Mouse (Mus musculus): ENCODE results near the gene Samhd1. TPM values are rescaled to one million over a fixed set of nuclear protein-coding genes. Genes with fewer than 3 reads are reported as not detected.

The Samhd1 gene
- polyA plus RNA-seq, 1 experiment from 2014 or later = 12.0 TPM

- Histone ChIP-seq H3K9ac (peak overlapping the region; percentile 76), H3K9me3 (peaks cover 2% of the 10 kb centered on the region; the same call in 1 of the 2 replicates), H3K4me3 (peak overlapping the region; percentile 75), H3K27me3 (no peaks in the 10 kb centered on the region), H3K27ac (replicated peaks) (no peak overlapping the region; the same call in 1 of the 2 replicates), H3K4me2 (peak overlapping the region; percentile 97), H3K36me3 (no peaks in the 10 kb centered on the region), H3K4me1 (replicated peaks) (peaks cover 17% of the 10 kb centered on the region)
- WGBS = under 1% methylated on average over 25 of the region's 25 CpGs
- peak; percentile 68 for ATAC-seq (ENCODE audit: low read depth)
Observed at GRCm38 (mm10) chr2:157134479-157134931, 560 bp downstream of the Samhd1 start.

GRCm38 (mm10) chr2:157133769-157134478 is 1.1 kb downstream of the Samhd1 start:
- H3K4me3 ChIP-seq = peak overlapping the region; percentile 75
- H3K9ac ChIP-seq = peak overlapping the region; percentile 76
- peaks cover 17% of the 10 kb centered on the region for H3K4me1 ChIP-seq (replicated peaks)
- no peaks in the 10 kb centered on the region for H3K36me3 ChIP-seq
- H3K27ac ChIP-seq (replicated peaks) = no peak overlapping the region
- no peak for ATAC-seq (ENCODE audit: low read depth)
- H3K27me3 ChIP-seq = no peaks in the 10 kb centered on the region
- 23% methylated on average over 11 of the region's 11 CpGs for WGBS
- peak overlapping the region; percentile 97 for H3K4me2 ChIP-seq
- no peaks in the 10 kb centered on the region for H3K9me3 ChIP-seq

- Histone ChIP-seq H3K27me3 (no peaks in the 10 kb centered on the region), H3K4me2 (no peak overlapping the region), H3K9me3 (no peaks in the 10 kb centered on the region), H3K27ac (replicated peaks) (no peak overlapping the region), H3K36me3 (no peaks in the 10 kb centered on the region), H3K4me1 (replicated peaks) (peaks cover 17% of the 10 kb centered on the region), H3K9ac (no peak overlapping the region), H3K4me3 (no peak overlapping the region)
- 90% methylated on average over 3 of the region's 3 CpGs for WGBS
- ATAC-seq (ENCODE audit: low read depth) = no peak
Observed at GRCm38 (mm10) chr2:157132686-157133540, 2.2 kb downstream of the Samhd1 start.

DNA sequence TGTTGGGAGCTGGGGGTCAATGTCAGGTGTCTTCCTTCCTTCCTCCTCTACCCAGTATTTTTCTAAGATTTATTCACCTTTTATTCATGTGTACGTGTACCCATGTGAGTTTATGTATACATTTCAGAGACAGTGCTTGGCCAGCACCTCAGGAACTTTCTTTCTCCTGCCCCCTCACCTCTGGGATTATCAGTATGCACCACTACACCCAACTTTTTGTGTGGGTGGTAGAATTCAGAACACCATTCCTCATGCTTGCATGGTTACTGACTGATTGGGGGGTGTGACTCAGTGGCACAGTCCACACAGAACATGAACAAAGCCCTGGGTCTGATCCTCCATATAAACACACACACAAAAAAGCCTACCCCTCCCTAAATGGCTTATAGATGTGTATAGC is 3.0 kb downstream of the Samhd1 start:
- no peak overlapping the region for H3K9ac ChIP-seq
- H3K9me3 ChIP-seq = no peaks in the 10 kb centered on the region
- H3K4me2 ChIP-seq = no peak overlapping the region
- H3K27ac ChIP-seq (replicated peaks) = no peak overlapping the region
- peaks cover 17% of the 10 kb centered on the region for H3K4me1 ChIP-seq (replicated peaks)
- no peak overlapping the region for H3K4me3 ChIP-seq
- ATAC-seq (ENCODE audit: low read depth) = no peak
- H3K36me3 ChIP-seq = no peaks in the 10 kb centered on the region
- WGBS = 96% methylated on average over 1 of the region's 1 CpGs
- H3K27me3 ChIP-seq = no peaks in the 10 kb centered on the region

- H3K27me3 ChIP-seq = no peaks in the 10 kb centered on the region
- ATAC-seq (ENCODE audit: low read depth) = no peak
- WGBS = 90% methylated on average over 8 of the region's 8 CpGs
- H3K4me2 ChIP-seq = no peak overlapping the region
- H3K36me3 ChIP-seq = peaks cover 4% of the 10 kb centered on the region; the same call in 1 of the 2 replicates
- no peaks in the 10 kb centered on the region for H3K9me3 ChIP-seq
- no peak overlapping the region for H3K4me3 ChIP-seq
- H3K9ac ChIP-seq = no peak overlapping the region
- H3K27ac ChIP-seq (replicated peaks) = no peak overlapping the region
- peaks cover 17% of the 10 kb centered on the region for H3K4me1 ChIP-seq (replicated peaks)
Observed at GRCm38 (mm10) chr2:157130813-157131514, 4.1 kb downstream of the Samhd1 start.

GRCm38 (mm10) chr2:157129601-157130164 is 5.4 kb downstream of the Samhd1 start:
- no peak overlapping the region for H3K4me3 ChIP-seq
- no peaks in the 10 kb centered on the region for H3K27me3 ChIP-seq
- WGBS = 82% methylated on average over 11 of the region's 11 CpGs
- no peak overlapping the region for H3K27ac ChIP-seq (replicated peaks)
- H3K4me2 ChIP-seq = no peak overlapping the region
- H3K9me3 ChIP-seq = no peaks in the 10 kb centered on the region
- no peak for ATAC-seq (ENCODE audit: low read depth)
- peaks cover 15% of the 10 kb centered on the region for H3K4me1 ChIP-seq (replicated peaks)
- H3K9ac ChIP-seq = no peak overlapping the region
- H3K36me3 ChIP-seq = peaks cover 6% of the 10 kb centered on the region; the same call in 1 of the 2 replicates

GRCm38 (mm10) chr2:157129096-157129495 is 6.0 kb downstream of the Samhd1 start:
- Histone ChIP-seq H3K9me3 (no peaks in the 10 kb centered on the region), H3K4me3 (no peak overlapping the region), H3K27ac (replicated peaks) (no peak overlapping the region), H3K27me3 (no peaks in the 10 kb centered on the region), H3K36me3 (peaks cover 6% of the 10 kb centered on the region; the same call in 1 of the 2 replicates), H3K9ac (no peak overlapping the region), H3K4me2 (no peak overlapping the region), H3K4me1 (replicated peaks) (peaks cover 9% of the 10 kb centered on the region)
- WGBS = 84% methylated on average over 4 of the region's 4 CpGs
- ATAC-seq (ENCODE audit: low read depth) = no peak

GRCm38 (mm10) chr2:157128072-157128471 is 7.0 kb downstream of the Samhd1 start:
- Histone ChIP-seq H3K4me2 (no peak overlapping the region), H3K4me3 (no peak overlapping the region), H3K36me3 (peaks cover 6% of the 10 kb centered on the region; the same call in 1 of the 2 replicates), H3K27ac (replicated peaks) (no peak overlapping the region), H3K27me3 (no peaks in the 10 kb centered on the region), H3K9ac (no peak overlapping the region), H3K4me1 (replicated peaks) (0 out of 2 replicates have a peak, but pooled peaks cover under 1% of the 10 kb centered on the region), H3K9me3 (no peaks in the 10 kb centered on the region)
- 77% methylated on average over 4 of the region's 4 CpGs for WGBS
- ATAC-seq (ENCODE audit: low read depth) = no peak

DNA sequence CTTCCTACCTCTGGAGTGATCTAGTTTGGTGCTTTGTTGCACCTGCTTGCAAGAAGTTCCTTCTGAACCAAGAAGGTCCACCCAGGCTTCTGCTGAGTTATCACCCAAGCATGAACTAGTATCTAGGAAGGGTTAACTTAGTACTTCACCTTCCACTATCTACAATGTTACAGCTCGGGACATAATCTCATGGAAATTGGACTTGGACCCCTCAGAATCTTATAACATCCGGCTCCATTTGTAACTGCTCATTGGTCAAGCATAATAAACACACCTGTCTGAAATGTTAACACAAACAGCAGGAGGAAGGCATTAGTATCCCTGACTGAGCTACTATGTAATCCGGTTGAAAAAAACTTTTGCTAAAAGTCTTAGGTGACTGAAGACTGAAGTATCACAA is 7.7 kb downstream of the Samhd1 start:
- H3K9me3 ChIP-seq = no peaks in the 10 kb centered on the region
- no peaks in the 10 kb centered on the region for H3K4me1 ChIP-seq (replicated peaks)
- H3K27me3 ChIP-seq = no peaks in the 10 kb centered on the region
- H3K36me3 ChIP-seq = peaks cover 6% of the 10 kb centered on the region; the same call in 1 of the 2 replicates
- no peak for ATAC-seq (ENCODE audit: low read depth)
- H3K4me2 ChIP-seq = no peak overlapping the region
- H3K27ac ChIP-seq (replicated peaks) = no peak overlapping the region
- H3K9ac ChIP-seq = no peak overlapping the region
- WGBS = 88% methylated on average over 3 of the region's 3 CpGs
- H3K4me3 ChIP-seq = no peak overlapping the region

DNA sequence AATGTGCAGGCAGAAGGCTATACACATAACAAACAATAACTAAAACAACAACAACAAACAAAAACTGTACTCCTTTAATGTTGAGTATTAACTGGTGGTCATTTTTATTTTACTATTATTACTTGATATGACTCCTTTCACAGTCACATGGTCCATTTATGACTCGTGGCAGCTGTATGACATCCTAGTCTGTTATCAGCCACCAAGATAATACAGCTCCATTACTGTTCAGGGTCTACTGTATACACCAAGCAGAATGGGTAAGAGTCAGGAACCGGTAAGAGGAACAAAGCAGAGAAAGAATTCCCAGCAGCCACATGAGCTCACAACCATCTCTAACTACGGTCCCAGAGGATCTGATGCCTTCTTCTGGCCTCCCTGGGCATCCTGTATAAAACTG is 9.8 kb downstream of the Samhd1 start:
- WGBS = 87% methylated on average over 3 of the region's 3 CpGs
- no peak overlapping the region for H3K27ac ChIP-seq (replicated peaks)
- ATAC-seq (ENCODE audit: low read depth) = no peak

DNA sequence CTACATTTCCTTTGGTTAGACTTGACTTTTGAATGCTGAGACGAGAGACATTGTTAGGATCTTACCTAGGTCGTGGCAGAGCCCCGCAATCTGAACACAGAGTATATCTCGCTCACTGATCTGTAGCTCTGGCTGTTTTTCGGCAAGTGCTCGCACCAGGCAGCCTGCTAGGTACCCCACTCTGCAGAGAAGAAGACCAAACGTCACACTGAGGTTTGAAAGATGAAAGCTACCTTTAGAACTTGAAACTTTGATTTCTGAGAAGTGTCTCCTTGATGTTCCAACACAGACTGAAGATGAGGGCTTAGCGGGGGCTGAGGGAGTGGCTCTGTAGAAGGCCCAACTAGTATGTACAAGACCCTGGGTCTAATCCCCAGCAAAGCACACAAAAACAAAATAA is 13.3 kb downstream of the Samhd1 start:
- no peak overlapping the region for H3K27ac ChIP-seq (replicated peaks)
- WGBS = 92% methylated on average over 8 of the region's 8 CpGs
- H3K27me3 ChIP-seq = no peaks in the 10 kb centered on the region
- ATAC-seq (ENCODE audit: low read depth) = no peak
- H3K9me3 ChIP-seq = no peaks in the 10 kb centered on the region
- no peak overlapping the region for H3K4me3 ChIP-seq
- no peaks in the 10 kb centered on the region for H3K4me1 ChIP-seq (replicated peaks)
- no peak overlapping the region for H3K4me2 ChIP-seq
- H3K36me3 ChIP-seq = peaks cover 27% of the 10 kb centered on the region
- no peak overlapping the region for H3K9ac ChIP-seq

More for the DNA sequence above, 9.8 kb downstream of the Samhd1 start:
- no peaks in the 10 kb centered on the region for H3K27me3 ChIP-seq
- H3K9me3 ChIP-seq = no peaks in the 10 kb centered on the region
- no peak overlapping the region for H3K4me2 ChIP-seq
- H3K4me1 ChIP-seq (replicated peaks) = no peaks in the 10 kb centered on the region
- no peak overlapping the region for H3K9ac ChIP-seq
- H3K36me3 ChIP-seq = peaks cover 17% of the 10 kb centered on the region
- no peak overlapping the region for H3K4me3 ChIP-seq

Data from neural tube, embryonic 13.5 days (tissue).